Mouse (Mus musculus): ENCODE measurements around the gene Edil3.

DNA sequence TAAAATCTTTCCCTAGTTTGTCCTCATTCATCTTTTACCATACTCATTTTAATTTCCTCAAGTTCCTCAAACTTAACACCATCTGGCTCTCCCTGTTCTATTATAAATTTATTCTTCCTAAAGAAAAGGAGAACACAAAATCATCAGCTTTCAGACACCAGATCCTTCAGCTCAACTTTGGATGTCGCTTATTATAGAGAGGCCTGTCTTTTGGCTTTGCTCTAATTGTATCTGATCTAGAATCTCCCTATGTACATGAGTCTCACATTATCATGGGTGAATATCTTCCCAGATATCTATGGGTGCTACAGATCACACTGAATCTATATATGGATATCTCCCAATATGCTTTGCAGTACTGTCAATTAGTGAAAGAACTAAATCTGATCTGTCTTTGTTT lies 367.8 kb downstream of the Edil3 start:
- no peak for TF ChIP-seq POLR2A (IDR thresholded peaks at IDR 0.05; ENCODE audit: borderline replicate concordance, insufficient read depth, low read length)
- no peak for TF ChIP-seq CTCF (IDR thresholded peaks at IDR 0.05; ENCODE audit: borderline replicate concordance, insufficient read depth, low read depth, low read length)

All from cerebellum, adult 2 months (tissue).